Mouse (Mus musculus) C2C12 (cell line): ENCODE data around the gene Actr6. TPM values are rescaled to one million over a fixed set of nuclear protein-coding genes. Genes with fewer than 3 reads are reported as not detected.

ENCODE experiments used
- H3K27me3 ChIP-seq: one replicate; pipeline ENCODE4 v1.6.1; 2011; ENCODE audit not compliant: control insufficient read depth, insufficient read depth, insufficient read length
- H3K36me3 ChIP-seq: one replicate; pipeline ENCODE4 v1.6.1; 2011; ENCODE audit not compliant: control insufficient read depth, insufficient read depth
- H3K4me3 ChIP-seq: one replicate; pipeline ENCODE4 v1.5.1; 2011; ENCODE audit warnings: mild to moderate bottlenecking, control low read depth; ENCODE audit not compliant: poor library complexity, insufficient read depth, severe bottlenecking
- H3K79me2 ChIP-seq: one replicate; pipeline ENCODE4 v1.6.1; 2011; ENCODE audit not compliant: control insufficient read depth, insufficient read depth
- H3K79me3 ChIP-seq: one replicate; pipeline ENCODE4 v1.6.1; 2011; ENCODE audit warnings: low read depth, control low read depth
- H3ac ChIP-seq: one replicate; pipeline ENCODE3; 2011; ENCODE audit warnings: low read depth; ENCODE audit not compliant: control insufficient read depth, insufficient read length
- CEBPB ChIP-seq: IDR thresholded peaks from one replicate; pipeline ENCODE4 v1.6.1; 2011; ENCODE audit warnings: low read depth, mild to moderate bottlenecking, control low read depth, moderate library complexity
- CTCF ChIP-seq: IDR thresholded peaks from one replicate; pipeline ENCODE4 v1.5.1; 2011; ENCODE audit not compliant: control insufficient read depth, insufficient read depth, insufficient read length
- FOSL1 ChIP-seq: IDR thresholded peaks from one replicate; pipeline ENCODE4 v1.8.0; 2011; ENCODE audit warnings: mild to moderate bottlenecking, low read length; ENCODE audit not compliant: poor library complexity, insufficient read depth, severe bottlenecking
- MAX ChIP-seq: IDR thresholded peaks from one replicate; pipeline ENCODE4 v1.6.1; 2011; ENCODE audit warnings: mild to moderate bottlenecking, control low read depth
- MYOD1 ChIP-seq: IDR thresholded peaks from one replicate; pipeline ENCODE4 v1.6.1; 2011; ENCODE audit warnings: low read depth; ENCODE audit not compliant: control insufficient read depth, insufficient read length
- MYOG ChIP-seq: IDR thresholded peaks from one replicate; pipeline ENCODE4 v1.6.1; 2011; ENCODE audit not compliant: control insufficient read depth, insufficient read length; ENCODE audit errors: extremely low read depth
- USF1 ChIP-seq: IDR thresholded peaks from one replicate; pipeline ENCODE4 v1.6.1; 2011; ENCODE audit warnings: low read depth, mild to moderate bottlenecking, control low read depth, moderate library complexity
- polyA plus RNA-seq: library from polyadenylated mRNA; unstranded; fragments of >200 nt; fragmentation: generic; extraction: Trizol; gene quantifications from one replicate; pipeline ENCODE4 v1.2.1, GENCODE M21; 2012; ENCODE audit warnings: missing spikeins

Actr6 gene
- polyA plus RNA-seq, 1 experiment = 4.2 TPM

GRCm38 (mm10) chr10:89667571-89667970 lies 64.5 kb downstream of the Actr6 start:
- Histone ChIP-seq H3ac (no peak overlapping the region), H3K79me3 (no peaks in the 10 kb centered on the region), H3K36me3 (peaks cover 23% of the 10 kb centered on the region), H3K27me3 (no peaks in the 10 kb centered on the region), H3K4me3 (no peak overlapping the region), H3K79me2 (peaks cover 15% of the 10 kb centered on the region)
- TF ChIP-seq MAX (no peak), CEBPB (no peak), CTCF (no peak), MYOD1 (no peak), USF1 (no peak), MYOG (no peak), FOSL1 (no peak)

- Histone ChIP-seq H3K79me2 (peaks cover 8% of the 10 kb centered on the region), H3K79me3 (no peaks in the 10 kb centered on the region), H3ac (no peak overlapping the region), H3K27me3 (no peaks in the 10 kb centered on the region), H3K4me3 (no peak overlapping the region), H3K36me3 (peaks cover 23% of the 10 kb centered on the region)
- no peak for TF ChIP-seq FOSL1
- no peak for TF ChIP-seq CEBPB
- TF ChIP-seq MYOD1 = no peak
- TF ChIP-seq CTCF = no peak
- no peak for TF ChIP-seq MYOG
- no peak for TF ChIP-seq MAX
- TF ChIP-seq USF1 = no peak
Observed at GRCm38 (mm10) chr10:89665679-89666078, 66.4 kb downstream of the Actr6 start.

GRCm38 (mm10) chr10:89664977-89665645 lies 67.0 kb downstream of the Actr6 start:
- H3K36me3 ChIP-seq = peaks cover 23% of the 10 kb centered on the region
- H3K79me3 ChIP-seq = no peaks in the 10 kb centered on the region
- peaks cover 8% of the 10 kb centered on the region for H3K79me2 ChIP-seq
- H3K4me3 ChIP-seq = no peak overlapping the region
- no peaks in the 10 kb centered on the region for H3K27me3 ChIP-seq
- no peak for TF ChIP-seq MYOG
- no peak for TF ChIP-seq CTCF
- no peak for TF ChIP-seq USF1
- no peak for TF ChIP-seq FOSL1
- no peak for TF ChIP-seq MYOD1
- TF ChIP-seq CEBPB = no peak
- no peak for TF ChIP-seq MAX
- H3ac ChIP-seq = no peak overlapping the region

Other genes with a start within 250 kb of the Actr6 start
- 0.05 TPM for gene Nr1h4, start 198.7 kb downstream of the Actr6 start, polyA plus RNA-seq
- gene Slc17a8, start 111.0 kb downstream of the Actr6 start, polyA plus RNA-seq = 0.01 TPM
- gene Scyl2, start 46.0 kb downstream of the Actr6 start, polyA plus RNA-seq = 6.7 TPM
- gene Uhrf1bp1l, start 12.7 kb upstream of the Actr6 start, polyA plus RNA-seq = 28.6 TPM
- gene Anks1b, start 141.2 kb upstream of the Actr6 start, polyA plus RNA-seq = 0.27 TPM